Mouse (Mus musculus) urinary bladder, postnatal 36 days (tissue): Measurements from ENCODE around the gene Ccdc102a.

ENCODE experiments used
- DNase-seq, 2 experiments: peaks; one replicate each; pipeline ENCODE4 v3.0.0; 2022; ENCODE audit warnings: low spot score in 2 of 2, mixed read lengths in 1 of 2

Gene Ccdc102a

GRCm38 (mm10) chr8:94922176-94922575 lies 4.3 kb upstream of the Ccdc102a start:
- DNase-seq: no peak

GRCm38 (mm10) chr8:94919256-94919655 lies 1.4 kb upstream of the Ccdc102a start:
- no peak for DNase-seq

GRCm38 (mm10) chr8:94917352-94917751 lies 546 bp downstream of the Ccdc102a start:
- DNase-seq: peak; percentile 84 to 93

- DNase-seq: no peak
Measured at GRCm38 (mm10) chr8:94916960-94917324, 956 bp downstream of the Ccdc102a start.

- no peak for DNase-seq
Measured at GRCm38 (mm10) chr8:94916311-94916959, 1.5 kb downstream of the Ccdc102a start.

- no peak for DNase-seq
Measured at GRCm38 (mm10) chr8:94914701-94915101, 3.2 kb downstream of the Ccdc102a start.

GRCm38 (mm10) chr8:94914256-94914655 lies 3.6 kb downstream of the Ccdc102a start:
- no peak for DNase-seq

GRCm38 (mm10) chr8:94913061-94913660 lies 4.7 kb downstream of the Ccdc102a start:
- DNase-seq: peak; percentile 49 to 51

GRCm38 (mm10) chr8:94908847-94909246 lies 9.1 kb downstream of the Ccdc102a start:
- DNase-seq: peak; percentile 70 to 82

GRCm38 (mm10) chr8:94907591-94908300 lies 10.2 kb downstream of the Ccdc102a start:
- DNase-seq: no peak

- DNase-seq: peak in 1 of 2 experiments; percentile 85
Measured at GRCm38 (mm10) chr8:94904450-94905175, 13.3 kb downstream of the Ccdc102a start.

GRCm38 (mm10) chr8:94903709-94904108 lies 14.2 kb downstream of the Ccdc102a start:
- no peak for DNase-seq

- no peak for DNase-seq
Measured at GRCm38 (mm10) chr8:94901031-94901430, 16.9 kb downstream of the Ccdc102a start.

GRCm38 (mm10) chr8:94900617-94901016 lies 17.3 kb downstream of the Ccdc102a start:
- DNase-seq: no peak

- DNase-seq: no peak
Measured at GRCm38 (mm10) chr8:94899262-94899661, 18.6 kb downstream of the Ccdc102a start.

GRCm38 (mm10) chr8:94892917-94893316 lies 25.0 kb downstream of the Ccdc102a start:
- DNase-seq: no peak

GRCm38 (mm10) chr8:94888383-94889036 lies 29.4 kb downstream of the Ccdc102a start:
- no peak for DNase-seq

- no peak for DNase-seq
Measured at GRCm38 (mm10) chr8:94880742-94881141, 37.2 kb downstream of the Ccdc102a start.

GRCm38 (mm10) chr8:94876820-94877219 lies 41.1 kb downstream of the Ccdc102a start:
- DNase-seq: no peak

GRCm38 (mm10) chr8:94876197-94876730 lies 41.6 kb downstream of the Ccdc102a start, which contains the start of gene Dok4:
Dok4 (minus strand) TSS chr8:94876330.
- DNase-seq: peak; percentile 88 to 91

- DNase-seq: no peak
Measured at GRCm38 (mm10) chr8:94875871-94876150, 42.1 kb downstream of the Ccdc102a start.
